Mouse (Mus musculus) CH12.LX (cell line): ENCODE data around the gene Scgb1b30. TPM values are rescaled to one million over a fixed set of nuclear protein-coding genes. Genes with fewer than 3 reads are reported as not detected.

Experiments
- DNase-seq: peaks from one replicate; pipeline ENCODE4 v3.0.0-alpha.2; 2013; ENCODE audit errors: extremely low read depth
- H3K27ac ChIP-seq: 2 replicates; pipeline ENCODE4 v1.5.1; 2012; ENCODE audit warnings: low read depth, mild to moderate bottlenecking, control low read depth, moderate library complexity; ENCODE audit not compliant: insufficient read depth
- H3K27me3 ChIP-seq: replicated peaks from 2 replicates; pipeline ENCODE3; 2012; ENCODE audit warnings: inconsistent platforms
- H3K36me3 ChIP-seq, 2 experiments: replicated peaks in 1 of 2; 2 replicates each; pipeline versions ENCODE3 to v1.6.1; 2012; ENCODE audit warnings: inconsistent platforms in 1 of 2, low read length in 1 of 2, mild to moderate bottlenecking in 1 of 2, mixed read lengths in 1 of 2, moderate library complexity in 1 of 2; ENCODE audit not compliant: control insufficient read depth in 1 of 2, insufficient read depth in 1 of 2
- H3K4me1 ChIP-seq, 2 experiments: 2 replicates each; pipeline ENCODE4 v1.6.1; 2012; ENCODE audit warnings: inconsistent platforms in 1 of 2, moderate library complexity in 1 of 2; ENCODE audit not compliant: insufficient read depth in 2 of 2, control insufficient read depth in 1 of 2
- H3K4me2 ChIP-seq: 2 replicates; pipeline ENCODE4 v1.6.1; 2012; ENCODE audit warnings: low read depth, mild to moderate bottlenecking, control low read depth; ENCODE audit not compliant: poor library complexity, insufficient read depth, severe bottlenecking
- H3K4me3 ChIP-seq, 3 experiments: fragments of 150-350 bp in 1 of 3; sonication (generic) in 1 of 3; replicated peaks in 1 of 3; 2 replicates each; pipeline versions ENCODE3 to v1.5.1; 2011 to 2012; ENCODE audit warnings: low read depth in 2 of 3, low read length in 2 of 3, mild to moderate bottlenecking in 2 of 3, moderate library complexity in 2 of 3, control low read depth in 1 of 3, improper control_type of control experiment in 1 of 3, inconsistent platforms in 1 of 3, mixed read lengths in 1 of 3; ENCODE audit not compliant: poor library complexity in 1 of 3
- H3K79me2 ChIP-seq: replicated peaks from 2 replicates; pipeline ENCODE4 v1.6.1; 2012; ENCODE audit warnings: mild to moderate bottlenecking, moderate library complexity; ENCODE audit not compliant: control insufficient read depth, poor library complexity, insufficient read depth, severe bottlenecking; ENCODE audit errors: extremely low read depth
- H3K9ac ChIP-seq: 2 replicates; pipeline ENCODE4 v1.6.1; 2012; ENCODE audit warnings: low read depth, mild to moderate bottlenecking, control low read depth, moderate library complexity; ENCODE audit not compliant: insufficient read depth
- H3K9me3 ChIP-seq: replicated peaks from 2 replicates; pipeline ENCODE3; 2012; ENCODE audit warnings: low read length, inconsistent platforms, mixed read lengths
- CHD1 ChIP-seq: IDR thresholded peaks from 2 replicates; pipeline ENCODE4 v1.6.1; 2012; ENCODE audit warnings: low read depth, low read length, improper control_type of control experiment, inconsistent platforms
- CHD2 ChIP-seq: IDR thresholded peaks from 2 replicates; pipeline ENCODE4 v1.6.1; 2011; ENCODE audit warnings: low read length, improper control_type of control experiment
- CTCF ChIP-seq, 2 experiments: IDR thresholded peaks in 1 of 2; conservative IDR thresholded peaks in 1 of 2; 2 replicates each; pipeline ENCODE4 v1.5.1; 2011 to 2012; ENCODE audit warnings: low read depth in 2 of 2, low read length in 2 of 2, improper control_type of control experiment in 1 of 2, inconsistent platforms in 1 of 2, mild to moderate bottlenecking in 1 of 2, moderate library complexity in 1 of 2
- E2F4 ChIP-seq: IDR thresholded peaks from 2 replicates; pipeline ENCODE4 v1.6.1; 2011; ENCODE audit warnings: low read depth, low read length, improper control_type of control experiment; ENCODE audit not compliant: insufficient replicate concordance
- ELF1 ChIP-seq: IDR thresholded peaks from 2 replicates; pipeline ENCODE4 v1.6.1; 2014; ENCODE audit warnings: low read depth, mild to moderate bottlenecking, inconsistent platforms, low read length, improper control_type of control experiment
- EP300 ChIP-seq: IDR thresholded peaks from 2 replicates; pipeline ENCODE4 v1.6.1; 2011; ENCODE audit warnings: low read length, improper control_type of control experiment
- HCFC1 ChIP-seq: IDR thresholded peaks from 2 replicates; pipeline ENCODE4 v1.6.1; 2012; ENCODE audit warnings: low read depth, mild to moderate bottlenecking, inconsistent platforms, low read length, improper control_type of control experiment
- IRF4 ChIP-seq: IDR thresholded peaks from 2 replicates; pipeline ENCODE4 v1.6.1; 2014; ENCODE audit warnings: low read depth, mild to moderate bottlenecking, inconsistent platforms, low read length, improper control_type of control experiment
- JUND ChIP-seq: conservative IDR thresholded peaks from 2 replicates; pipeline ENCODE4 v1.6.1; 2011; ENCODE audit warnings: low read depth, low read length, improper control_type of control experiment
- KAT2A ChIP-seq: IDR thresholded peaks from 2 replicates; pipeline ENCODE4 v1.6.1; 2012; ENCODE audit warnings: low read length, improper control_type of control experiment, inconsistent platforms; ENCODE audit not compliant: insufficient replicate concordance
- MAFK ChIP-seq: IDR thresholded peaks from 2 replicates; pipeline ENCODE4 v1.6.1; 2011; ENCODE audit warnings: low read length, improper control_type of control experiment; ENCODE audit not compliant: insufficient replicate concordance
- MAX ChIP-seq: IDR thresholded peaks from 2 replicates; pipeline ENCODE4 v1.6.1; 2011; ENCODE audit warnings: low read length, improper control_type of control experiment
- MAZ ChIP-seq: IDR thresholded peaks from 2 replicates; pipeline ENCODE4 v1.6.1; 2012; ENCODE audit warnings: low read depth, mild to moderate bottlenecking, inconsistent platforms, low read length, improper control_type of control experiment, moderate library complexity
- MXI1 ChIP-seq: IDR thresholded peaks from 2 replicates; pipeline ENCODE4 v1.6.1; 2011; ENCODE audit warnings: mild to moderate bottlenecking, low read depth, low read length, improper control_type of control experiment
- MYC ChIP-seq: IDR thresholded peaks from 2 replicates; pipeline ENCODE4 v1.6.1; 2011; ENCODE audit warnings: low read depth, mild to moderate bottlenecking, improper control_type of control experiment, low read length
- NELFE ChIP-seq: IDR thresholded peaks from 2 replicates; pipeline ENCODE4 v1.6.1; 2011; ENCODE audit warnings: low read depth, low read length, improper control_type of control experiment
- NRF1 ChIP-seq: IDR thresholded peaks from 2 replicates; pipeline ENCODE4 v1.6.1; 2014; ENCODE audit warnings: low read depth, mild to moderate bottlenecking, inconsistent platforms, low read length, improper control_type of control experiment, moderate library complexity
- POLR2A ChIP-seq: IDR thresholded peaks from 2 replicates; pipeline ENCODE4 v1.6.1; 2011; ENCODE audit warnings: low read depth, mild to moderate bottlenecking, improper control_type of control experiment, low read length
- POLR2AphosphoS2 ChIP-seq: IDR thresholded peaks from 2 replicates; pipeline ENCODE4 v1.6.1; 2011; ENCODE audit warnings: low read depth, low read length, improper control_type of control experiment
- RAD21 ChIP-seq: IDR thresholded peaks from 2 replicates; pipeline ENCODE4 v1.6.1; 2011; ENCODE audit warnings: low read depth, mild to moderate bottlenecking, low read length, improper control_type of control experiment, moderate library complexity
- SMC3 ChIP-seq: IDR thresholded peaks from 2 replicates; pipeline ENCODE4 v1.6.1; 2011; ENCODE audit warnings: low read depth, low read length, improper control_type of control experiment
- UBTF ChIP-seq: IDR thresholded peaks from 2 replicates; pipeline ENCODE4 v1.6.1; 2012; ENCODE audit warnings: low read depth, mild to moderate bottlenecking, inconsistent platforms, low read length, improper control_type of control experiment, moderate library complexity
- ZMIZ1 ChIP-seq: IDR thresholded peaks from 2 replicates; pipeline ENCODE4 v1.6.1; 2012; ENCODE audit warnings: low read depth, mild to moderate bottlenecking, inconsistent platforms, low read length, improper control_type of control experiment
- dilution Hi-C: fragments of 300-500 bp; cut with MboI; formaldehyde crosslinking; loops from 2 replicates; pipeline ENCODE4 v1.14.3; 2020; ENCODE audit warnings: low sequenced_read_pairs; ENCODE audit not compliant: extremely low pct_unique_long_range_greater_than_20kb, extremely low pct_ligation_motif_present
- in situ Hi-C: fragments of 300-500 bp; cut with MboI; formaldehyde crosslinking; loops from 3 replicates; pipeline ENCODE4 v1.14.3; 2019; ENCODE audit warnings: low sequenced_read_pairs, low pct_ligation_motif_present, low pct_unique_long_range_greater_than_20kb, mixed read lengths
- polyA plus RNA-seq: library from polyadenylated mRNA; unstranded; fragments of >175 nt; gene quantifications from 2 replicates; pipeline ENCODE4 v1.2.1, GENCODE M21; 2012; ENCODE audit warnings: low read depth; ENCODE audit not compliant: insufficient read length
- total RNA-seq, 2 experiments: library from RNA; depleted of rRNA; stranded (reverse); fragments of 300-350 nt in 1 of 2; fragments of >200 nt in 1 of 2; gene quantifications; 2 replicates each; pipeline ENCODE4 v1.2.3; 2012 to 2014

Gene Scgb1b30
- total and polyA plus RNA-seq, 3 experiments, result not detected

DNA sequence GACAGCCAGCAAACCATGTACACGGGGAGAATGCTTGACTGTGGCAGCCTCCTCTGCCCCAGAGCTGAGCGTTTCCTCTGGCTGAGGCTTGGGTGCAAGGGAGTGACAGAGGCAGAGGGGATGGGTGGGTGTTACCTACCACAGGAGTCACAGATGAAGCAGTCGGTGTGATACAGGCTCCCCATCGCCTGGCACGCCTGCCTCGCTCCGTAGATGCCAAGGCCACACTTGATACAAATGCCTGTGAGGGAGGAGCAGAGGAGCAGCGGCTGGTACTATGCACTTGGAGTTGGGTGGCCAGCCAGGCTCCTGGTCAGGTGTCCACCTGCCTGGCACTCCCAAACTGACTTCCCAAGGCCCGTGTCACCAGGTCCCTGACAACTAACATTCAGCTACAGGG, 30.1 kb downstream of the Scgb1b30 start:
- no peaks in the 10 kb centered on the region for H3K79me2 ChIP-seq
- no peak for TF ChIP-seq POLR2A
- no peak for TF ChIP-seq CHD1
- no peak for TF ChIP-seq SMC3
- no peak for TF ChIP-seq E2F4
- TF ChIP-seq ZMIZ1, result no peak
- TF ChIP-seq CHD2, result no peak
- no peak for TF ChIP-seq MAFK
- no peak for TF ChIP-seq HCFC1
- no peak for TF ChIP-seq EP300
- TF ChIP-seq IRF4, result no peak
- no peak for TF ChIP-seq UBTF
- H3K36me3 ChIP-seq, result no peaks in the 10 kb centered on the region
- no peak overlapping the region for H3K27ac ChIP-seq
- dilution Hi-C loops, result no loop called here
- DNase-seq, result no peak
- H3K9me3 ChIP-seq, result peaks cover 14% of the 10 kb centered on the region
- in situ Hi-C loops, result loop anchor here (25.0 kb wide), 1 partner anchor 238 kb away; no protein-coding TSS in a partner anchor
- no peak overlapping the region for H3K4me2 ChIP-seq
- H3K27me3 ChIP-seq, result peaks cover 20% of the 10 kb centered on the region
- no peak overlapping the region for H3K9ac ChIP-seq
- H3K4me1 ChIP-seq, result no peaks in the 10 kb centered on the region
- no peak overlapping the region for H3K4me3 ChIP-seq

DNA sequence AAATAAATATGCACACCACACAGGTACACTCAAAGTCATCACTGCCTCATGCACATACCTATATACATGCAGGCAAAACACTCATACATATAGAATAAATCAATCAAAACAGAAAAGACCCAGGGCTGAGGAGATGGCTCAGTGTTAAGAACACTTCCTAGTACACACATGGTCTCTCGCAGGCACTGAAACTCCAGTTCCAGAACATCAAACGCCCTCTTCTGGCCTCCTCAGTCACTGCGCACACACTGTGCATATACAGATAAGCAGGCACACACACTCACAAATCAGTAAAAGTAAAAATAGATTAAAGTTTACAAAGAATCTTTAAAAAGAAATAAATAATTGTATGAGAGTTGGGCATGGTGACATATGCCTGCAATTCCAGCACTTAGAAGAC, 31.1 kb downstream of the Scgb1b30 start:
- H3K27me3 ChIP-seq, result peaks cover 20% of the 10 kb centered on the region
- TF ChIP-seq RAD21, result no peak
- no peak for TF ChIP-seq ELF1
- TF ChIP-seq MAZ, result no peak
- TF ChIP-seq NELFE, result no peak
- no peak for TF ChIP-seq UBTF
- no peak for TF ChIP-seq EP300
- TF ChIP-seq POLR2AphosphoS2, result no peak
- no peak for TF ChIP-seq MAX
- TF ChIP-seq E2F4, result no peak
- TF ChIP-seq NRF1, result no peak
- TF ChIP-seq KAT2A, result no peak
- no peak for TF ChIP-seq CHD1
- TF ChIP-seq CTCF (conservative IDR thresholded peaks at IDR 0.05 in 1 of 2, IDR thresholded peaks at IDR 0.05 in 1 of 2; ENCODE audit: low read depth in 2 of 2, low read length in 2 of 2), result no peak
- TF ChIP-seq JUND, result no peak
- no peak for TF ChIP-seq MXI1
- no peak for TF ChIP-seq MYC
- TF ChIP-seq ZMIZ1, result no peak
- dilution Hi-C loops, result no loop called here
- no peak overlapping the region for H3K9ac ChIP-seq
- no peak for DNase-seq
- H3K27ac ChIP-seq, result no peak overlapping the region
- no peaks in the 10 kb centered on the region for H3K79me2 ChIP-seq
- no peak overlapping the region for H3K4me2 ChIP-seq
- H3K4me3 ChIP-seq, result no peak overlapping the region
- in situ Hi-C loops, result loop anchor here (25.0 kb wide), 1 partner anchor 239 kb away; no protein-coding TSS in a partner anchor
- H3K4me1 ChIP-seq, result no peaks in the 10 kb centered on the region
- H3K36me3 ChIP-seq, result no peaks in the 10 kb centered on the region
- H3K9me3 ChIP-seq, result peaks cover 14% of the 10 kb centered on the region
